Mouse (Mus musculus): ENCODE measurements around the gene Csnk1g1.

- TF ChIP-seq TCF3 (IDR thresholded peaks at IDR 0.05; ENCODE audit: insufficient read length, low read depth) (no peak), SRF (IDR thresholded peaks at IDR 0.05; ENCODE audit: control insufficient read depth, insufficient read length, low read depth) (no peak), POLR2A (IDR thresholded peaks at IDR 0.05; ENCODE audit: insufficient read length, low read depth) (no peak), USF1 (IDR thresholded peaks at IDR 0.05; ENCODE audit: low read depth) (no peak), POLR2AphosphoS2 (IDR thresholded peaks at IDR 0.05; ENCODE audit: insufficient read length, low read depth) (no peak), MAX (IDR thresholded peaks at IDR 0.05; ENCODE audit: low read depth) (no peak), MYOD1 (IDR thresholded peaks at IDR 0.05; ENCODE audit: control insufficient read depth in 1 of 3, insufficient read length in 2 of 3, low read depth in 2 of 3) (no peak), CEBPB (IDR thresholded peaks at IDR 0.05; ENCODE audit: insufficient read depth, poor library complexity, severe bottlenecking) (no peak)
Observed at GRCm38 (mm10) chr9:65951082-65951587, 42.4 kb downstream of the Csnk1g1 start.

Measured in myocyte (in vitro differentiated cells).